Mouse (Mus musculus): Measurements from ENCODE around the gene 4931440F15Rik. TPM values are rescaled to one million over a fixed set of nuclear protein-coding genes. Genes with fewer than 3 reads are reported as not detected.
A peak's percentile ranks its signal among the peaks of the same experiment; 100 is the strongest.

Gene 4931440F15Rik
- polyA plus RNA-seq, 2 experiments = 0.09 to 0.22 TPM

DNA sequence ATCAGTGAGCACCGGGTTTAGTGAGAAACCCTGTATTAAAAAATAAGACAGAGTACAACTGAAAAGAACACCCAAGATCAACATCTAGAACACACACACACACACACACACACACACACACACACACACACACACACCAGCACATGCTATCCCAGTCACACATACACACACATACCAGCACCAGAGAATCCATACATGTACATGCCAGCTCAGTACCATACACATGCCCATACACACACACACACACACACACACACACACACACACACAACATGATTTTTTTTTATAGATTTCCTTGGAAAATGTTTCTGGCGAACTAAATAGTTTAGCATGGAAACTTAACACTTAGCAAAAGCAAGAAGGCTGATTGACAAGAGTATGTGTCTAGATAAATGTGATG lies 35.6 kb upstream of the 4931440F15Rik start:
- Histone ChIP-seq H3K4me3 (replicated peaks; ENCODE audit: low read length) (no peak overlapping the region), H3K27me3 (ENCODE audit: control insufficient read depth, insufficient read depth, low read length) (no peaks in the 10 kb centered on the region), H3K4me2 (replicated peaks; ENCODE audit: low read depth, low read length, severe bottlenecking) (no peak overlapping the region), H3K4me1 (ENCODE audit: control insufficient read depth, insufficient read depth, low read length) (no peaks in the 10 kb centered on the region), H3K36me3 (ENCODE audit: control insufficient read depth, insufficient read depth, low read length) (no peaks in the 10 kb centered on the region), H3K27ac (replicated peaks; ENCODE audit: low read depth, low read length) (no peak overlapping the region), H3K9me3 (ENCODE audit: control insufficient read depth, low read length) (no peaks in the 10 kb centered on the region), H3K9ac (ENCODE audit: low read depth, low read length, severe bottlenecking) (no peak overlapping the region)
- 76% methylated on average over 2 of the region's 2 CpGs for WGBS
- TF ChIP-seq POLR2A (IDR thresholded peaks at IDR 0.05; ENCODE audit: borderline replicate concordance, extremely low read depth, insufficient read depth, insufficient read length) = no peak
- ATAC-seq (ENCODE audit: low FRiP score, low read depth) = no peak
- DNase-seq (ENCODE audit: low spot score) = no peak

DNA sequence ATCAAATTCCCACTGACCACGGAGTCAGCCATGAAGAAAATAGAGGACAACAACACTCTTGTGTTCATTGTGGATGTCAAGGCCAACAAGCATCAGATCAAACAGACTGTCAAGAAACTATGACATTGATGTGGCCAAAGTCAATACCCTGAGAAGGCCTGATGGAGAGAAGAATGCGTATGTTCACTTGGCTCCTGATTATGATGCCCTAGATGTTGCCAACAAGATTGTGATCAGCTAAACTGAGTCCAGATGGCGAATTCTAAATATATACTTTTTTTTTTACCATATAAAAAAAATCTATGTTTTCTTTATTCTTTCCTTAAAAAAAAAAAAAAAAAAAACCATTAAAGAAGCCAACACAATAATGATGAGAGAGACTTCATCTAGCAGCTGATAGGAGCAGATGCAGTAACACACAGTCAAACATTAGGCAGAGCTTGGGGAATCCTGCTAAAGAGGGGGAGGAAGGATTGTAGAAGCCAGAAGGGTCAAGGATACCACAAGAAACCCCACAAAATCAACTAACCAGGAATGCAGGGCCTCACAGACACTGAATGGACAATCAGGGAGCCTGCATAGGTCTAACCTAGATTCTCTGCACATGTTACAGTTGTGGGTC lies 15.2 kb upstream of the 4931440F15Rik start:
- Histone ChIP-seq H3K4me1 (ENCODE audit: control insufficient read depth, insufficient read depth, low read length) (peaks cover 6% of the 10 kb centered on the region; the same call in 1 of the 2 replicates), H3K36me3 (ENCODE audit: control insufficient read depth, insufficient read depth, low read length) (no peaks in the 10 kb centered on the region), H3K4me2 (replicated peaks; ENCODE audit: low read depth, low read length, severe bottlenecking) (no peak overlapping the region), H3K27me3 (ENCODE audit: control insufficient read depth, insufficient read depth, low read length) (no peaks in the 10 kb centered on the region), H3K4me3 (replicated peaks; ENCODE audit: low read length) (no peak overlapping the region), H3K27ac (replicated peaks; ENCODE audit: low read depth, low read length) (peak overlapping the region; percentile 79), H3K9ac (ENCODE audit: low read depth, low read length, severe bottlenecking) (no peak overlapping the region), H3K9me3 (ENCODE audit: control insufficient read depth, low read length) (no peaks in the 10 kb centered on the region)
- DNase-seq (ENCODE audit: low spot score) (no peak), ATAC-seq (ENCODE audit: low FRiP score, low read depth) (no peak)
- TF ChIP-seq POLR2A (IDR thresholded peaks at IDR 0.05; ENCODE audit: borderline replicate concordance, extremely low read depth, insufficient read depth, insufficient read length) = no peak
- WGBS = 88% methylated on average over 3 of the region's 3 CpGs

GRCm38 (mm10) chr11:29839781-29840180 lies 14.3 kb upstream of the 4931440F15Rik start:
- peak overlapping the region; percentile 79; the same call in 1 of the 2 replicates for H3K27ac ChIP-seq (replicated peaks; ENCODE audit: low read depth, low read length)
- DNase-seq (ENCODE audit: low spot score) (peak; percentile 91), ATAC-seq (ENCODE audit: low FRiP score, low read depth) (peak; percentile 93)
- H3K27me3 ChIP-seq (ENCODE audit: control insufficient read depth, insufficient read depth, low read length) = no peaks in the 10 kb centered on the region
- no peak overlapping the region for H3K9ac ChIP-seq (ENCODE audit: low read depth, low read length, severe bottlenecking)
- TF ChIP-seq POLR2A (IDR thresholded peaks at IDR 0.05; ENCODE audit: borderline replicate concordance, extremely low read depth, insufficient read depth, insufficient read length) = no peak
- H3K4me3 ChIP-seq (replicated peaks; ENCODE audit: low read length) = no peak overlapping the region
- H3K36me3 ChIP-seq (ENCODE audit: control insufficient read depth, insufficient read depth, low read length) = no peaks in the 10 kb centered on the region
- H3K4me2 ChIP-seq (replicated peaks; ENCODE audit: low read depth, low read length, severe bottlenecking) = no peak overlapping the region
- no peaks in the 10 kb centered on the region for H3K9me3 ChIP-seq (ENCODE audit: control insufficient read depth, low read length)
- WGBS = 22% methylated on average over 3 of the region's 3 CpGs
- peaks cover 6% of the 10 kb centered on the region; the same call in 1 of the 2 replicates for H3K4me1 ChIP-seq (ENCODE audit: control insufficient read depth, insufficient read depth, low read length)

- ATAC-seq (ENCODE audit: low FRiP score, low read depth) = no peak
- Histone ChIP-seq H3K27ac (replicated peaks; ENCODE audit: low read depth, low read length) (no peak overlapping the region), H3K4me2 (replicated peaks; ENCODE audit: low read depth, low read length, severe bottlenecking) (no peak overlapping the region), H3K27me3 (ENCODE audit: control insufficient read depth, insufficient read depth, low read length) (no peaks in the 10 kb centered on the region), H3K36me3 (ENCODE audit: control insufficient read depth, insufficient read depth, low read length) (no peaks in the 10 kb centered on the region), H3K9me3 (ENCODE audit: control insufficient read depth, low read length) (no peaks in the 10 kb centered on the region), H3K4me3 (replicated peaks; ENCODE audit: low read length) (no peak overlapping the region), H3K9ac (ENCODE audit: low read depth, low read length, severe bottlenecking) (no peak overlapping the region), H3K4me1 (ENCODE audit: control insufficient read depth, insufficient read depth, low read length) (peaks cover 6% of the 10 kb centered on the region; the same call in 1 of the 2 replicates)
- TF ChIP-seq POLR2A (IDR thresholded peaks at IDR 0.05; ENCODE audit: borderline replicate concordance, extremely low read depth, insufficient read depth, insufficient read length) = no peak
- DNase-seq (ENCODE audit: low spot score) = no peak
These were observed 11.6 kb upstream of the 4931440F15Rik start for GRCm38 (mm10) chr11:29837066-29837465.

DNA sequence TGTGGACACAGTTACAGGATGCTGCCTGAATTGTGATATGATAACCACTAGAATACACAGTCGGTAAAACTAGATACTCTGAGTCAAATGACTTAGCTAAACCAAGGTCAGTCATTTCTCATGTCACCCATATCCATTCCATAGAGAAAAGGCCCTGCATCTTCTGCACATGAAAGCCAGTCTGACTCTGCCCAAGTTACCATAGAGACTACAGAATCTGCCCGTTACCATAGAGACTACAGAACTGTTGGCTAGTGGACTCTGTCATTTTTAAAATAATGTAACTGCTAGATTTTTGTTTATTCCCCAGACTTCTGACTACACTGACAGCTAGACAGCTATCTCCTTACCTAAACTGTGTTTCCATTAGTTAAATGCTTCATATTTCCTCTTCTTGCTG lies 2.3 kb upstream of the 4931440F15Rik start:
- H3K4me1 ChIP-seq (ENCODE audit: control insufficient read depth, insufficient read depth, low read length) = no peaks in the 10 kb centered on the region
- no peak overlapping the region for H3K27ac ChIP-seq (replicated peaks; ENCODE audit: low read depth, low read length)
- 85% methylated on average over 2 of the region's 2 CpGs for WGBS
- DNase-seq (ENCODE audit: low spot score) (no peak), ATAC-seq (ENCODE audit: low FRiP score, low read depth) (no peak)
- H3K4me3 ChIP-seq (replicated peaks; ENCODE audit: low read length) = no peak overlapping the region
- no peak for TF ChIP-seq POLR2A (IDR thresholded peaks at IDR 0.05; ENCODE audit: borderline replicate concordance, extremely low read depth, insufficient read depth, insufficient read length)
- no peak overlapping the region for H3K9ac ChIP-seq (ENCODE audit: low read depth, low read length, severe bottlenecking)
- no peaks in the 10 kb centered on the region for H3K36me3 ChIP-seq (ENCODE audit: control insufficient read depth, insufficient read depth, low read length)
- 0 out of 2 replicates have a peak, but pooled peaks cover 18% of the 10 kb centered on the region for H3K27me3 ChIP-seq (ENCODE audit: control insufficient read depth, insufficient read depth, low read length)
- no peaks in the 10 kb centered on the region for H3K9me3 ChIP-seq (ENCODE audit: control insufficient read depth, low read length)
- H3K4me2 ChIP-seq (replicated peaks; ENCODE audit: low read depth, low read length, severe bottlenecking) = no peak overlapping the region

Data from limb, embryonic 14.5 days (tissue).